Mouse (Mus musculus) hindbrain, embryonic 10.5 days (tissue): ENCODE results near the gene Ttll11. TPM values are rescaled to one million over a fixed set of nuclear protein-coding genes. Genes with fewer than 3 reads are reported as not detected.

Experiments
- DNase-seq: peaks from one replicate; pipeline ENCODE4 v3.0.0-alpha.2; 2017; ENCODE audit warnings: low spot score
- H3K27ac ChIP-seq: fragments of 300-500 bp; sonication (generic); 2 replicates; pipeline ENCODE4 v1.5.1; 2016; ENCODE audit warnings: mild to moderate bottlenecking, moderate library complexity
- H3K27me3 ChIP-seq: fragments of 300-500 bp; sonication (generic); 2 replicates; pipeline ENCODE4 v1.6.1; 2016; ENCODE audit warnings: mild to moderate bottlenecking; ENCODE audit not compliant: poor library complexity, insufficient read depth, severe bottlenecking
- H3K36me3 ChIP-seq: fragments of 300-500 bp; sonication (generic); 2 replicates; pipeline ENCODE4 v1.6.1; 2016; ENCODE audit warnings: mild to moderate bottlenecking, moderate library complexity
- H3K4me1 ChIP-seq: fragments of 300-500 bp; sonication (generic); replicated peaks from 2 replicates; pipeline ENCODE4 v1.6.1; 2016; ENCODE audit warnings: mild to moderate bottlenecking
- H3K4me3 ChIP-seq: fragments of 300-500 bp; sonication (generic); 2 replicates; pipeline ENCODE4 v1.5.1; 2016; ENCODE audit warnings: mild to moderate bottlenecking, moderate library complexity
- H3K9me3 ChIP-seq: fragments of 300-500 bp; sonication (generic); 2 replicates; pipeline ENCODE4 v1.6.1; 2016; ENCODE audit warnings: mild to moderate bottlenecking, moderate library complexity
- WGBS: fragments of 180-500 bp; shearing (Covaris S2); methylation state at CpG from one replicate; pipeline ENCODE4 v1.1.7; 2016; 5-methylcytosine and 5-hydroxymethylcytosine counted together
- polyA plus RNA-seq: library from polyadenylated mRNA; unstranded; fragments of >200 nt; fragmentation: Nextera tagmentation; extraction: Ambion mirVana; gene quantifications from 2 replicates; pipeline ENCODE4 v1.2.1, GENCODE M21; 2016

Ttll11 gene
- polyA plus RNA-seq, 1 experiment from 2014 or later, result 1.6 TPM

GRCm38 (mm10) chr2:35840956-35841816 lies 138.5 kb downstream of the Ttll11 start:
- no peak for DNase-seq
- Histone ChIP-seq H3K27me3 (0 out of 2 replicates have a peak, but pooled peaks cover 3% of the 10 kb centered on the region), H3K4me1 (peaks cover 37% of the 10 kb centered on the region), H3K36me3 (no peaks in the 10 kb centered on the region), H3K27ac (no peak overlapping the region), H3K4me3 (no peak overlapping the region), H3K9me3 (peaks cover 13% of the 10 kb centered on the region)
- WGBS, result 22% methylated on average over 14 of the region's 14 CpGs

- Histone ChIP-seq H3K4me3 (no peak overlapping the region), H3K27me3 (no peaks in the 10 kb centered on the region), H3K4me1 (peaks cover 15% of the 10 kb centered on the region), H3K27ac (no peak overlapping the region), H3K9me3 (peaks cover 13% of the 10 kb centered on the region), H3K36me3 (no peaks in the 10 kb centered on the region)
- 85% methylated on average over 11 of the region's 11 CpGs for WGBS
- DNase-seq, result no peak
Observed at GRCm38 (mm10) chr2:35838751-35839479, 140.8 kb downstream of the Ttll11 start.

DNA sequence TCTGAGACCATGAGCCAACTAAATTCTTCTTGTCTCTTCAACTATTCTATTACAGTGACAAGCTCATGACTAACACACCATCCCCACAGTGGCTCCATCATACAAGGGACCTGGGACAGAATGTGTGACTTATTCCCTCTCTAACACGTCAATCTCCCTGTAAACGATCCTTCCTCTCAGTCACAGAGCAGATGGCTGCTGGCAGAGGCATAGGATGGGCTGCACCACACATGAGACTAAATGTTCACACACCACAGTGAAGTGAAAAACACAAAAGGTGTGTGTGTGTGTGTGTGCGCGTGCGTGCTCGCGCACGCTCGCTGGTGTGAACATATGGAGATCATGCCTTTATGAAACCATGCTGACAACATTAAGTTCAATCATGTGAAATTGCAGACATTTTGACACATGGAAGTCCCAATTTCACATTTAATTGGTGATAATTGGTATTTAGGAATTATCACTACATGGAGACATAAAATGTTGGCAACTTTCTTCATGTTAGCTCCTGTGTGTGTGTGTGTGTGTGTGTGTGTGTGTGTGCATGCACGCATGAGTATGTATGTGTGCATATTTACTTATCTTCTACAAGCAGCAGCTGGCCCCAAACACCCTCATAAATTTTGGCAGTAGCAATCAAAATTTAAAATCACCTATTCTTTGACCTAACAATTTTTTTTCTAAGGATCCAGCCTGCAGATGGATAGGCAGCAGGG lies 145.4 kb downstream of the Ttll11 start:
- Histone ChIP-seq H3K4me3 (no peak overlapping the region), H3K4me1 (0 out of 2 replicates have a peak, but pooled peaks cover 2% of the 10 kb centered on the region), H3K9me3 (peaks cover 13% of the 10 kb centered on the region), H3K27me3 (no peaks in the 10 kb centered on the region), H3K36me3 (no peaks in the 10 kb centered on the region), H3K27ac (no peak overlapping the region)
- WGBS, result 95% methylated on average over 10 of the region's 10 CpGs
- no peak for DNase-seq

- Histone ChIP-seq H3K27me3 (no peaks in the 10 kb centered on the region), H3K9me3 (peaks cover 13% of the 10 kb centered on the region), H3K4me1 (0 out of 2 replicates have a peak, but pooled peaks cover 2% of the 10 kb centered on the region), H3K36me3 (no peaks in the 10 kb centered on the region), H3K4me3 (no peak overlapping the region), H3K27ac (no peak overlapping the region)
- WGBS, result 79% methylated on average over 6 of the region's 6 CpGs
- no peak for DNase-seq
Observed at GRCm38 (mm10) chr2:35833546-35833945, 146.2 kb downstream of the Ttll11 start.

GRCm38 (mm10) chr2:35832742-35833425 lies 146.8 kb downstream of the Ttll11 start:
- no peaks in the 10 kb centered on the region for H3K36me3 ChIP-seq
- H3K4me1 ChIP-seq, result 0 out of 2 replicates have a peak, but pooled peaks cover 2% of the 10 kb centered on the region
- 72% methylated on average over 11 of the region's 11 CpGs for WGBS
- H3K27ac ChIP-seq, result no peak overlapping the region
- no peak for DNase-seq
- no peak overlapping the region for H3K4me3 ChIP-seq
- peaks cover 13% of the 10 kb centered on the region for H3K9me3 ChIP-seq
- no peaks in the 10 kb centered on the region for H3K27me3 ChIP-seq

DNA sequence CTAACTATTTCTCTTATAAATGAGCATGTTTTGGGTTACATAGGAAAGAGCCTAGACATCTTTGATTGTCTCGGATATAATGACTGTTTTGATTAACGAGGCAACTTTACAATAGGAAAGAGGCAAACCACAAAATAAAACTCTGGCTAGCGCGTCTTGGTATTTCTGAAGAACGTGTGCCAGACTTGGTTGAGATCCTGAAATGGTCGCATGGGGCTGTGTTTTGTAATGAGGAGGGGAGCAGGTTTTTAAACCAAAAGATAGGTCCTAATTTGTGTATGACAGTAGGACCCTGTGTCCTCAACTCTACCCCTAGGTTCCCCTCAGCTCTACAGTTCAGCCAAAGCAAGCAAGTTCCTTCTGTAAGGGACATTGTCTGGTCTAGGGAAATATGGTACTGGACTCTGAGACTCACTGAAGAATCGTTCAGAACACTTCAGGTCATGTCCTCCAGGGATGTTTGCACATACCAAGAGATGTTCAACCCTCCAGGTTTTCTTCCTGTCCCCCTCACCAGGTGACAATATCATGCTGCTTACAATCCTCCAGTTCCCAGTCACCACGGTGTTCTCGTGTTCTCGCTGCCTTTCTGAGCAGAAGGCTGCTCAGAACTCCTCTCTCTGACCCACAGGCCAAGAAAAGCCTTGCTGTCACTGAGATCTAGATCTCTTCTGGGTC lies 147.7 kb downstream of the Ttll11 start:
- Histone ChIP-seq H3K9me3 (peaks cover 8% of the 10 kb centered on the region), H3K4me1 (0 out of 2 replicates have a peak, but pooled peaks cover 2% of the 10 kb centered on the region), H3K36me3 (no peaks in the 10 kb centered on the region), H3K27ac (no peak overlapping the region), H3K27me3 (no peaks in the 10 kb centered on the region), H3K4me3 (no peak overlapping the region)
- 87% methylated on average over 10 of the region's 10 CpGs for WGBS
- no peak for DNase-seq

DNA sequence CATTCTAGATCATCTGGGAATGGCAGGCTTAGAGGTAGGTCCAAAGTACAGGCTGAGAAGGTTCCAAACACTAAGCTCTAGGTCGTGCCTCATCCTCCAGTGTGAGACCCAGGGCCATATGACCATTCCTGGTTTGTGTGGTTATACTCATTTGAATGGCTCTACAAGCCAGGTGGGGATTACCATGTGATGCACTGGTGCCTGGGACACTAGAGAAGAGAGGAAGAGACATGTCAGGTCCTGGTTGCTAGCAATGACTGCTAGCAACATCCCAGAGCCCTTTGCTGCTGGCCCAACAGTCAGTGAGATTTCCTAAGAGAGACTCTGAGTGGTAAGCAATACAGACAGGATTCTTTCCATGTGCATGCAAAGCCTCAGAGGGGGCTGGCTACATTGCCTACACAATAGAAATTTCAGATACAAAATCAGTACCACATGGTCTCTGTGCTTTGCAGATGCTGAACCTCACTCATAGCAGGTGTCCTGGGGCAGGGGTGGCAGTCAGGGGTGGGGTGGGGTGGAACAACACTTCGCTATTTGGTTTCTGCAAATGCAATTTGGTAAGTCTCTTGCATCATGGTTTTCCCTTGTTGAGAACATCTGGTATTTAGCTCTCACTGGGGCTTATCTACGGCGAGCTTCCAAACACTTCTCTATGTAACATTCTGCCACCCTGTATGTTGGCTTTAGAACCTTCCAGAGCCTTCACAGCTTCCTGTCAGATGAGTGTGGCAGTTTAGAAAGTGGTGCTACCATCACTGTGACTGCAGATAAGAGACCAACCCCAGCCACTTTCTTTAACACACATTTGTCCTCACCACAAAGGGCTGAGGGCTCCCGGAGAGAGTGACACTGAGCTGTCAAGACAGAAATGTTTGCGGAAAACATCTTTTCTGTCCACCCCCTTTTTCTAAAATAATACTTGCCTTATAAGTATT lies 148.5 kb downstream of the Ttll11 start:
- no peak overlapping the region for H3K27ac ChIP-seq
- H3K36me3 ChIP-seq, result no peaks in the 10 kb centered on the region
- WGBS, result 80% methylated on average over 6 of the region's 6 CpGs
- no peaks in the 10 kb centered on the region for H3K9me3 ChIP-seq
- DNase-seq, result no peak
- no peak overlapping the region for H3K4me3 ChIP-seq
- H3K27me3 ChIP-seq, result no peaks in the 10 kb centered on the region
- 0 out of 2 replicates have a peak, but pooled peaks cover 2% of the 10 kb centered on the region for H3K4me1 ChIP-seq

DNA sequence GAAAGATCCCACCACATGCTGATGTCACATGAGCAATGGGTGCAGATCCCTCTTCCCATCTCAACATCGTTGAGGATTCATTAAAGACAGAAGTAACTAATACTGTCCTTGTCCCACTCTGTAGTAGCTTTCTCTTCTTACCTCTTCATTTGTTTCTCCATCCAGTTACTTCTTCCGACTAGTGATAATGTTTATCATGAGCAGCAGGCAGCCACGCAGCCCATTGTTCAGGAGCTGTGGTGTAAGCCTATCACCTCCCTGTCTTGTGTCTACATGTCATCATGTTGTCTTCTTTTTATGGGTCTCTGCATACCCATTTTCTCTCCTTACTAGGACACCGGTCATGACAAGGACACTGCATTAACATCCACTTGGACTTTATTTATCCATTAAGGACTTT lies 150.6 kb downstream of the Ttll11 start:
- DNase-seq, result no peak
- no peaks in the 10 kb centered on the region for H3K27me3 ChIP-seq
- 0 out of 2 replicates have a peak, but pooled peaks cover 2% of the 10 kb centered on the region for H3K4me1 ChIP-seq
- no peak overlapping the region for H3K4me3 ChIP-seq
- 89% methylated on average over 4 of the region's 4 CpGs for WGBS
- H3K9me3 ChIP-seq, result no peaks in the 10 kb centered on the region
- no peaks in the 10 kb centered on the region for H3K36me3 ChIP-seq
- no peak overlapping the region for H3K27ac ChIP-seq

GRCm38 (mm10) chr2:35827886-35828285 lies 151.8 kb downstream of the Ttll11 start:
- Histone ChIP-seq H3K27ac (no peak overlapping the region), H3K27me3 (no peaks in the 10 kb centered on the region), H3K4me3 (no peak overlapping the region), H3K36me3 (no peaks in the 10 kb centered on the region), H3K4me1 (0 out of 2 replicates have a peak, but pooled peaks cover 2% of the 10 kb centered on the region), H3K9me3 (no peaks in the 10 kb centered on the region)
- WGBS, result 76% methylated on average over 4 of the region's 4 CpGs
- no peak for DNase-seq

GRCm38 (mm10) chr2:35825157-35825556 lies 154.6 kb downstream of the Ttll11 start:
- WGBS, result 85% methylated on average over 7 of the region's 7 CpGs
- H3K4me1 ChIP-seq, result peaks cover 8% of the 10 kb centered on the region
- H3K4me3 ChIP-seq, result no peak overlapping the region
- DNase-seq, result no peak
- H3K27ac ChIP-seq, result no peak overlapping the region
- H3K27me3 ChIP-seq, result no peaks in the 10 kb centered on the region
- no peaks in the 10 kb centered on the region for H3K36me3 ChIP-seq
- no peaks in the 10 kb centered on the region for H3K9me3 ChIP-seq

GRCm38 (mm10) chr2:35823589-35823988 lies 156.1 kb downstream of the Ttll11 start:
- no peak overlapping the region for H3K4me3 ChIP-seq
- no peak overlapping the region for H3K27ac ChIP-seq
- WGBS, result 85% methylated on average over 6 of the region's 6 CpGs
- H3K36me3 ChIP-seq, result no peaks in the 10 kb centered on the region
- no peaks in the 10 kb centered on the region for H3K27me3 ChIP-seq
- H3K4me1 ChIP-seq, result peaks cover 22% of the 10 kb centered on the region
- no peaks in the 10 kb centered on the region for H3K9me3 ChIP-seq
- DNase-seq, result no peak
